Mouse (Mus musculus) heart, adult 10 weeks (tissue): ENCODE measurements around the gene Esr1. TPM values are rescaled to one million over a fixed set of nuclear protein-coding genes. Genes with fewer than 3 reads are reported as not detected.

Experiments
- polyA plus RNA-seq: library from polyadenylated mRNA; stranded (reverse); fragments of 350-450 nt; fragmentation: Illumina TruSeq; extraction: RNeasy Lipid Tissue Mini Kit (QIAGEN cat#74804); gene quantifications from one replicate; pipeline ENCODE4 v1.2.3, GENCODE M21; 2014; ENCODE audit warnings: low read depth, low replicate concordance

The Esr1 gene
- 0.63 TPM for polyA plus RNA-seq

GRCm38 (mm10) chr10:4611386-4612155, at the start of gene Esr1:
TSS of gene Esr1 (plus strand) at chr10:4611593.

Other genes starting within 250 kb of the Esr1 start
- 5.9 TPM for gene Zbtb2, start 223.5 kb upstream of the Esr1 start, polyA plus RNA-seq
- 120 TPM for gene Rmnd1, start 179.2 kb upstream of the Esr1 start, polyA plus RNA-seq
- 10.4 TPM for gene Armt1, start 179.1 kb upstream of the Esr1 start, polyA plus RNA-seq
- gene Ccdc170, start 129.1 kb upstream of the Esr1 start, polyA plus RNA-seq: 0.21 TPM